In the genomic region with DNA sequence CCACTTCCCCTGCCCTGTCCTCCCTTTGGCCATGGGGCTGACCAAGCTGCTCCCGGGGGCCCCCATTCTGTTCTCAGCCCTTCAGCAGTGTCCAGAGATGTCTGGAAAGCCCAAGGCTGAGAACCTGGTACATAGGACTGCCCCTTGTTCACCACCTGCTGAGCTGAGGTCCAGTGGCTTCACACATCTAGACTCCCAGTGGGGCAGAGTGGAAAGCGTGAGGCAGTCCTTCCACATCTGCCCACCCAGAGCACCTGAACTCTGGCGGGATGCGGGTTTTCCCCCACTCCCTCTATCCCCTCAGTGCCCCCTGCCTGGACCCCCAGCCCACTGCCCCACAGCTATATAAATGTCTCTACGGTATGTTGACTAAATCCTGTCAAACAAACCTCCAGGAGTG, we compare ENCODE assay signal across 24 mouse cellular contexts. TPM values are rescaled to one million over a fixed set of nuclear protein-coding genes. Genes with fewer than 3 reads are reported as not detected.
"Had no signal": no experiment of that assay in that cellular context is flagged by ENCODE, and none has a peak within 500 bp of the region (broad histone marks: within the 10 kb centered on the region; RNA-seq: fewer than 3 reads in every experiment).

No protein-coding gene starts in this region.

- H3K4me3 ChIP-seq: kidney, embryonic 15.5 days; layer of hippocampus, adult 2 months; limb, embryonic 10.5 days; limb, embryonic 13.5 days; liver, embryonic 12.5 days; liver, embryonic 15.5 days; midbrain, embryonic 15.5 days; myocyte; neural tube, embryonic 13.5 days had no signal

- ATAC-seq: liver, embryonic 12.5 days; lung, postnatal 0 days; midbrain, embryonic 15.5 days had no signal

- H3K9me3 ChIP-seq: kidney, embryonic 15.5 days; limb, embryonic 10.5 days; limb, embryonic 13.5 days; liver, embryonic 12.5 days; liver, embryonic 15.5 days; midbrain, embryonic 15.5 days; neural tube, embryonic 13.5 days had no signal

- H3K36me3 ChIP-seq: kidney, embryonic 15.5 days; limb, embryonic 10.5 days; limb, embryonic 13.5 days; midbrain, embryonic 15.5 days; neural tube, embryonic 13.5 days had no signal

- H3K4me2 ChIP-seq: kidney, embryonic 15.5 days; limb, embryonic 13.5 days; liver, embryonic 12.5 days; liver, embryonic 15.5 days; midbrain, embryonic 15.5 days; neural tube, embryonic 13.5 days had no signal

- H3K4me1 ChIP-seq: kidney, embryonic 15.5 days; limb, embryonic 10.5 days; limb, embryonic 13.5 days; midbrain, embryonic 15.5 days; neural tube, embryonic 13.5 days had no signal

- H3K9ac ChIP-seq: kidney, embryonic 15.5 days; limb, embryonic 13.5 days; liver, embryonic 12.5 days; liver, embryonic 15.5 days; midbrain, embryonic 15.5 days; neural tube, embryonic 13.5 days had no signal

- H3K27me3 ChIP-seq: kidney, embryonic 15.5 days; limb, embryonic 13.5 days; liver, embryonic 12.5 days; liver, embryonic 15.5 days; midbrain, embryonic 15.5 days; neural tube, embryonic 13.5 days had no signal

- H3K27ac ChIP-seq: kidney, embryonic 15.5 days; layer of hippocampus, adult 2 months; limb, embryonic 10.5 days; limb, embryonic 13.5 days; liver, embryonic 12.5 days; liver, embryonic 15.5 days; macrophage; midbrain, embryonic 15.5 days; neural tube, embryonic 13.5 days had no signal

- DNase-seq: kidney, adult 11 months; kidney, adult 8-10 months; kidney, postnatal 25 days; layer of hippocampus, adult 9-11 months; liver; lung, adult 18-20 months; retina, postnatal 1 day; right cerebral cortex, postnatal 25 days; thymus, adult 18-20 months; thymus, postnatal 36 days had no signal

RNA-seq across cellular contexts. Expression of a gene that starts 55.2 kb away (rescaled TPM):
- polyA plus RNA-seq: kidney, embryonic 15.5 days; large intestine, adult 2 months; limb, embryonic 10.5 days; limb, embryonic 13.5 days; liver, embryonic 12.5 days; liver, embryonic 15.5 days; macrophage; midbrain, embryonic 15.5 days; myocyte; neural tube, embryonic 13.5 days; spleen, adult 2 months; urinary bladder, adult 2 months had no signal
